Mouse (Mus musculus): ENCODE measurements around the gene Srp54c. TPM values are rescaled to one million over a fixed set of nuclear protein-coding genes. Genes with fewer than 3 reads are reported as not detected.

Srp54c gene
- polyA plus RNA-seq, 1 experiment from 2014 or later, result 87.1 TPM

- no peak overlapping the region for H3K9ac ChIP-seq (ENCODE audit: low read depth, low read length)
- no peak overlapping the region for H3K4me2 ChIP-seq (ENCODE audit: low read depth, low read length)
- peaks cover 11% of the 10 kb centered on the region for H3K4me1 ChIP-seq (ENCODE audit: control insufficient read depth, insufficient read depth, low read length)
- WGBS, result 96% methylated on average over 4 of the region's 4 CpGs
- no peaks in the 10 kb centered on the region for H3K27me3 ChIP-seq (replicated peaks; ENCODE audit: control insufficient read depth, insufficient read depth, low read length)
- H3K9me3 ChIP-seq (ENCODE audit: control insufficient read depth, low read length), result no peaks in the 10 kb centered on the region
- no peak overlapping the region for H3K27ac ChIP-seq (replicated peaks; ENCODE audit: low read depth, low read length)
- no peak for ATAC-seq (ENCODE audit: low read depth)
- H3K4me3 ChIP-seq (ENCODE audit: low read depth, low read length), result no peak overlapping the region
- no peak for DNase-seq (ENCODE audit: low spot score)
- peaks cover 6% of the 10 kb centered on the region; the same call in 1 of the 2 replicates for H3K36me3 ChIP-seq (ENCODE audit: control insufficient read depth, insufficient read depth, low read length)
Measured at GRCm38 (mm10) chr12:55306371-55306770, 76.4 kb downstream of the Srp54c start.

GRCm38 (mm10) chr12:55307566-55307965 lies 77.6 kb downstream of the Srp54c start:
- H3K36me3 ChIP-seq (ENCODE audit: control insufficient read depth, insufficient read depth, low read length), result peaks cover 6% of the 10 kb centered on the region; the same call in 1 of the 2 replicates
- peaks cover 6% of the 10 kb centered on the region for H3K4me1 ChIP-seq (ENCODE audit: control insufficient read depth, insufficient read depth, low read length)
- WGBS, result 87% methylated on average over 6 of the region's 6 CpGs
- H3K27ac ChIP-seq (replicated peaks; ENCODE audit: low read depth, low read length), result no peak overlapping the region
- no peak overlapping the region for H3K4me2 ChIP-seq (ENCODE audit: low read depth, low read length)
- DNase-seq (ENCODE audit: low spot score), result no peak
- no peaks in the 10 kb centered on the region for H3K27me3 ChIP-seq (replicated peaks; ENCODE audit: control insufficient read depth, insufficient read depth, low read length)
- no peak for ATAC-seq (ENCODE audit: low read depth)
- H3K9ac ChIP-seq (ENCODE audit: low read depth, low read length), result no peak overlapping the region
- H3K4me3 ChIP-seq (ENCODE audit: low read depth, low read length), result no peak overlapping the region
- no peaks in the 10 kb centered on the region for H3K9me3 ChIP-seq (ENCODE audit: control insufficient read depth, low read length)

- peaks cover 4% of the 10 kb centered on the region for H3K4me1 ChIP-seq (ENCODE audit: control insufficient read depth, insufficient read depth, low read length)
- DNase-seq (ENCODE audit: low spot score), result no peak
- peaks cover 6% of the 10 kb centered on the region; the same call in 1 of the 2 replicates for H3K36me3 ChIP-seq (ENCODE audit: control insufficient read depth, insufficient read depth, low read length)
- no peak for ATAC-seq (ENCODE audit: low read depth)
- no peaks in the 10 kb centered on the region for H3K27me3 ChIP-seq (replicated peaks; ENCODE audit: control insufficient read depth, insufficient read depth, low read length)
- no peaks in the 10 kb centered on the region for H3K9me3 ChIP-seq (ENCODE audit: control insufficient read depth, low read length)
- no peak overlapping the region for H3K27ac ChIP-seq (replicated peaks; ENCODE audit: low read depth, low read length)
- no peak overlapping the region for H3K9ac ChIP-seq (ENCODE audit: low read depth, low read length)
- no peak overlapping the region for H3K4me3 ChIP-seq (ENCODE audit: low read depth, low read length)
- 94% methylated on average over 9 of the region's 9 CpGs for WGBS
- no peak overlapping the region for H3K4me2 ChIP-seq (ENCODE audit: low read depth, low read length)
Measured at GRCm38 (mm10) chr12:55308731-55309130, 78.8 kb downstream of the Srp54c start.

GRCm38 (mm10) chr12:55309501-55309900 lies 79.5 kb downstream of the Srp54c start:
- no peaks in the 10 kb centered on the region for H3K9me3 ChIP-seq (ENCODE audit: control insufficient read depth, low read length)
- ATAC-seq (ENCODE audit: low read depth) (no peak), DNase-seq (ENCODE audit: low spot score) (no peak)
- H3K9ac ChIP-seq (ENCODE audit: low read depth, low read length), result no peak overlapping the region
- no peak overlapping the region for H3K27ac ChIP-seq (replicated peaks; ENCODE audit: low read depth, low read length)
- peaks cover 6% of the 10 kb centered on the region; the same call in 1 of the 2 replicates for H3K36me3 ChIP-seq (ENCODE audit: control insufficient read depth, insufficient read depth, low read length)
- no peaks in the 10 kb centered on the region for H3K27me3 ChIP-seq (replicated peaks; ENCODE audit: control insufficient read depth, insufficient read depth, low read length)
- H3K4me2 ChIP-seq (ENCODE audit: low read depth, low read length), result no peak overlapping the region
- 72% methylated on average over 7 of the region's 8 CpGs for WGBS
- H3K4me3 ChIP-seq (ENCODE audit: low read depth, low read length), result no peak overlapping the region
- no peaks in the 10 kb centered on the region for H3K4me1 ChIP-seq (ENCODE audit: control insufficient read depth, insufficient read depth, low read length)

- DNase-seq (ENCODE audit: low spot score), result no peak
- Histone ChIP-seq H3K27ac (replicated peaks; ENCODE audit: low read depth, low read length) (no peak overlapping the region), H3K36me3 (ENCODE audit: control insufficient read depth, insufficient read depth, low read length) (no peaks in the 10 kb centered on the region; the same call in 1 of the 2 replicates), H3K4me1 (ENCODE audit: control insufficient read depth, insufficient read depth, low read length) (no peaks in the 10 kb centered on the region), H3K27me3 (replicated peaks; ENCODE audit: control insufficient read depth, insufficient read depth, low read length) (no peaks in the 10 kb centered on the region), H3K4me3 (ENCODE audit: low read depth, low read length) (no peak overlapping the region), H3K4me2 (ENCODE audit: low read depth, low read length) (no peak overlapping the region), H3K9me3 (ENCODE audit: control insufficient read depth, low read length) (no peaks in the 10 kb centered on the region), H3K9ac (ENCODE audit: low read depth, low read length) (no peak overlapping the region)
- ATAC-seq (ENCODE audit: low read depth), result no peak
- 81% methylated on average over 7 of the region's 7 CpGs for WGBS
Measured at GRCm38 (mm10) chr12:55311841-55312240, 81.9 kb downstream of the Srp54c start.

Other genes with a start within 250 kb of the Srp54c start
- not detected in 2 replicates for gene Gm20403, start 243.6 kb upstream of the Srp54c start, polyA plus RNA-seq (2014; fragmentation: Nextera tagmentation; extraction: Ambion mirVana)
- 19.2 and 20.9 TPM in 2 replicates for gene Baz1a, start 215.8 kb upstream of the Srp54c start, polyA plus RNA-seq (2014; fragmentation: Nextera tagmentation; extraction: Ambion mirVana)
- gene 2700097O09Rik, start 150.1 kb upstream of the Srp54c start, polyA plus RNA-seq (2014; fragmentation: Nextera tagmentation; extraction: Ambion mirVana), result 25.1 and 28.2 TPM in 2 replicates
- 194 and 212 TPM in 2 replicates for gene Srp54a, start 149.9 kb upstream of the Srp54c start, polyA plus RNA-seq (2014; fragmentation: Nextera tagmentation; extraction: Ambion mirVana)
- 24.0 and 24.7 TPM in 2 replicates for gene Fam177a, start 105.7 kb upstream of the Srp54c start, polyA plus RNA-seq (2014; fragmentation: Nextera tagmentation; extraction: Ambion mirVana)
- gene Srp54b, start 75.1 kb upstream of the Srp54c start, polyA plus RNA-seq (2014; fragmentation: Nextera tagmentation; extraction: Ambion mirVana), result 63.4 and 72.9 TPM in 2 replicates
- not detected in 2 replicates for gene 1700047I17Rik2, start 30.6 kb upstream of the Srp54c start, polyA plus RNA-seq (2014; fragmentation: Nextera tagmentation; extraction: Ambion mirVana)
- gene 1110008L16Rik, start 69.4 kb downstream of the Srp54c start, polyA plus RNA-seq (2014; fragmentation: Nextera tagmentation; extraction: Ambion mirVana), result 12.1 and 13.9 TPM in 2 replicates
- gene Ppp2r3c, start 72.8 kb downstream of the Srp54c start, polyA plus RNA-seq (2014; fragmentation: Nextera tagmentation; extraction: Ambion mirVana), result 12.4 and 12.6 TPM in 2 replicates
- gene Psma6, start 154.1 kb downstream of the Srp54c start, polyA plus RNA-seq (2014; fragmentation: Nextera tagmentation; extraction: Ambion mirVana), result 397 and 404 TPM in 2 replicates